Mouse (Mus musculus): ENCODE results near the gene Pkp1. TPM values are rescaled to one million over a fixed set of nuclear protein-coding genes. Genes with fewer than 3 reads are reported as not detected.

The Pkp1 gene
- polyA plus RNA-seq, 1 experiment from 2014 or later = not detected

DNA sequence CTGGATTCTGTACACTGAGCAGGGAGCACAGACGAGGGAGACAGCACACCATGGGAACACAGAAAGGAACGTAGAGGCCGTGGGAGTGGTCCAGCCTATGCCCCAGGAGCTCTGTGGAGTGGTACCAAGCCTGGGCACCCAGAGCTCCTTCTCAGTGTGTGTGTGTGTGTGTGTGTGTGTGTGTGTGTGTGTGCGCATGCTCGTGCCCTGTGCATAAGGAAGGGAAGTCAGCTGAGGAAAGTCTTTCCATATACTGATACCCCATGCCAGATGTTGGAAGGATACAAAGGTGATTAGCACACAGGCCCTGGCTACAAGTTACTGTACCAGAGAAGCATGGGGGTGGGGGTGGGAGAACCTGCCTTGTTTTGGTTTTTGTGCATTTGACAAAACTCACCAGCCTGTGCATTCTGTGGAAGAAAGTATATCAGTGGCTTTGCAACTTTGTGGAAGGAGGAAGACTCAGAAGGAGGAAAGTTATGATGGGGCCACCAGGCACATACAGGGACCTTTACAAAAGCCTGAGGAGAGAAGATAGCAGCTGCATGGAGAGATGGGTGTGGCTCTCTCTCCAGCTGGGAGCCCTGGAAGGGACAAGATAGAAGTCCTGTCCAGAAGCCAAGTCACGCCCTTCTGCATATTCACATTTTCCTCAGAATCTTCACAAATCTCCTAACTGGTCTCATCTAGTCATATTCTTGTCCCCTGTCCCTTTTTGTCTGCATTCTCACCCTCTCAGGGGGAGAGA lies 22.4 kb upstream of the Pkp1 start:
- Histone ChIP-seq H3K4me2 (replicated peaks) (no peak overlapping the region), H3K4me3 (replicated peaks) (no peak overlapping the region), H3K4me1 (replicated peaks) (0 out of 2 replicates have a peak, but pooled peaks cover 3% of the 10 kb centered on the region), H3K27ac (no peak overlapping the region), H3K9ac (replicated peaks) (no peak overlapping the region), H3K27me3 (peaks cover 13% of the 10 kb centered on the region), H3K36me3 (no peaks in the 10 kb centered on the region), H3K9me3 (no peaks in the 10 kb centered on the region)
- WGBS = 74% methylated on average over 6 of the region's 6 CpGs
- no peak for ATAC-seq

- Histone ChIP-seq H3K9me3 (no peaks in the 10 kb centered on the region), H3K36me3 (no peaks in the 10 kb centered on the region), H3K27me3 (no peaks in the 10 kb centered on the region), H3K9ac (replicated peaks) (no peak overlapping the region), H3K4me3 (replicated peaks) (no peak overlapping the region), H3K4me1 (replicated peaks) (no peaks in the 10 kb centered on the region), H3K4me2 (replicated peaks) (no peak overlapping the region), H3K27ac (no peak overlapping the region)
- 74% methylated on average over 1 of the region's 1 CpGs for WGBS
- no peak for ATAC-seq
Observed at GRCm38 (mm10) chr1:135936091-135936490, 17.1 kb upstream of the Pkp1 start.

DNA sequence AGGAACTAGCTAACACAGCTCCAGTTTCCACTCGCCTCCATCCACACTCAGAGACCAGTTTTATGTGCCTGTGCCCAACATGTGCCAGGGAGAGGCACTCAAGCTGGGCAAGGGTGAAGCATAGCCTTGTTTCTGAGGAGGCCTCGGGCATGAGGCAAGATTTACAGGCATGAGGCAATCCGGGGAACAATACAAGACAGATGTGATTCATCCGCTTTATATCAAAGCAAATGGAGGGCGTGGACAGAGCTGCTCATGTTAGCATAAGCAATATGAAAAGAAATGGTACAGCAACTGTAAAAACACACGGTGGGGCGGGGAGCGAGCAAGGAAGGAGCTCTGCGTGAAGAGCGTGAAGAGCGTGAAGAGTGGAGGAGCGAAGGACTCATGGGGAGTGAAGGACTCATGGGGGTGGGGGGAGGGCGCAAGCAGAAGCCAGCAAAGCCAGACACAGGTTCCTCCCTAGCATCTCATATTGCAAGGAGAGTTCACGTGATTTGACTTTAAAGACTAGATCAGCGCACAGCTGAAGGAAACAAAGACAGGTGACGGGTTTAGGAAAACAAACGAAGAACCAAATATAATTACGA lies 14.8 kb upstream of the Pkp1 start:
- Histone ChIP-seq H3K4me3 (replicated peaks) (no peak overlapping the region), H3K9ac (replicated peaks) (no peak overlapping the region), H3K9me3 (no peaks in the 10 kb centered on the region), H3K4me2 (replicated peaks) (no peak overlapping the region), H3K36me3 (no peaks in the 10 kb centered on the region), H3K27ac (no peak overlapping the region), H3K27me3 (no peaks in the 10 kb centered on the region), H3K4me1 (replicated peaks) (0 out of 2 replicates have a peak, but pooled peaks cover 4% of the 10 kb centered on the region)
- WGBS = 82% methylated on average over 18 of the region's 18 CpGs
- no peak for ATAC-seq

DNA sequence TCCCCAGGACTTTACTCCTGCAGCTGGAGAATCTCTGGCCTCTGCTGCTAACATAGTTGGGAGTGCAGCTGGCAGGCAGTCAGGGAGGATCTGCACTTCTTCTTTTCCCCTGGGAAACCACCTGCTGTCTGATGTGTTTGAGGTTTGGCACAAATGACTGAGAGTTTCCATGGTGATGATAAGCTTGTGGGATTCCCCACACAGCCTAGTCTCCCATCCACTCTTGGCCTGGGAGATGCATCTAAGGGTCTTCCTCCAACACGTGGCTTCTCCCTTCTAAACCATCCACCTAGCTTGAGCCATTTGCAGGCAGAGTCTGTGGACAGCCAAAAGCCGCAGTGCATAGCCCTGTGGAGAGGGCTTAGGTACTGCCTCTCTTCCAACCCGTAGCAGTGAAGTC lies 10.9 kb upstream of the Pkp1 start:
- Histone ChIP-seq H3K4me1 (replicated peaks) (0 out of 2 replicates have a peak, but pooled peaks cover 4% of the 10 kb centered on the region), H3K4me2 (replicated peaks) (no peak overlapping the region), H3K9ac (replicated peaks) (no peak overlapping the region), H3K27me3 (peaks cover 6% of the 10 kb centered on the region; the same call in 1 of the 2 replicates), H3K36me3 (no peaks in the 10 kb centered on the region), H3K4me3 (replicated peaks) (no peak overlapping the region), H3K27ac (no peak overlapping the region), H3K9me3 (no peaks in the 10 kb centered on the region)
- 50% methylated on average over 3 of the region's 3 CpGs for WGBS
- ATAC-seq = 0 out of 2 replicates have a peak, but pooled peaks have one; percentile 20

- Histone ChIP-seq H3K27ac (no peak overlapping the region), H3K27me3 (peaks cover 23% of the 10 kb centered on the region), H3K4me2 (replicated peaks) (no peak overlapping the region), H3K4me3 (replicated peaks) (no peak overlapping the region), H3K4me1 (replicated peaks) (0 out of 2 replicates have a peak, but pooled peaks cover 4% of the 10 kb centered on the region), H3K9ac (replicated peaks) (no peak overlapping the region), H3K9me3 (no peaks in the 10 kb centered on the region), H3K36me3 (no peaks in the 10 kb centered on the region)
- no peak for ATAC-seq
- 77% methylated on average over 5 of the region's 5 CpGs for WGBS
Observed at GRCm38 (mm10) chr1:135925848-135926247, 6.8 kb upstream of the Pkp1 start.

- 68% methylated on average over 5 of the region's 5 CpGs for WGBS
- H3K9me3 ChIP-seq = no peaks in the 10 kb centered on the region
- H3K4me2 ChIP-seq (replicated peaks) = no peak overlapping the region
- H3K27ac ChIP-seq = no peak overlapping the region
- no peaks in the 10 kb centered on the region for H3K36me3 ChIP-seq
- no peaks in the 10 kb centered on the region for H3K4me1 ChIP-seq (replicated peaks)
- H3K27me3 ChIP-seq = peaks cover 37% of the 10 kb centered on the region
- ATAC-seq = no peak
- H3K4me3 ChIP-seq (replicated peaks) = no peak overlapping the region
- H3K9ac ChIP-seq (replicated peaks) = no peak overlapping the region
Observed at GRCm38 (mm10) chr1:135924377-135924994, 5.5 kb upstream of the Pkp1 start.

DNA sequence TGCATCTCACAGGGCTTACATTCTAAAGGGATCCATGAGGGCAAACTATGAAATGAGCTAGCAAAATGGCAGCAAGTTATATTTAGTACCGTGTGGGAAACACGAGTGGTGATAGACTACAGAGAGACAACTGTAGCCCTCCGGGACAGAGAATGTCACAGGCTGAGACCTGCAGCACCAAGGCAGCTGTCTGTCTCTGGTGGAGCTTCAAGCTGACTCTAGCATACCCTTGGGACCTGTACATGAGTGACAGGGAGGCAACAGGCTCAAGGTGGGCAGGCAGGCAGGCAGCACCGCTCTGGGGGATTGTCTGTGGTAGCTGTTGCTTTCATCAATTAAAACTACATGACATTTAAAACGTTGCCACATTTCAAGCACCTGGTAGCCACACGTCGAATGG lies 4.2 kb upstream of the Pkp1 start:
- Histone ChIP-seq H3K27ac (no peak overlapping the region), H3K9ac (replicated peaks) (no peak overlapping the region), H3K9me3 (no peaks in the 10 kb centered on the region), H3K4me3 (replicated peaks) (no peak overlapping the region), H3K27me3 (peaks cover 47% of the 10 kb centered on the region), H3K36me3 (no peaks in the 10 kb centered on the region), H3K4me1 (replicated peaks) (peaks cover 8% of the 10 kb centered on the region), H3K4me2 (replicated peaks) (no peak overlapping the region)
- no peak for ATAC-seq
- 82% methylated on average over 7 of the region's 7 CpGs for WGBS

GRCm38 (mm10) chr1:135917206-135917605 lies 1.8 kb downstream of the Pkp1 start:
- WGBS = 8% methylated on average over 5 of the region's 5 CpGs
- no peak for ATAC-seq
- peaks cover 79% of the 10 kb centered on the region for H3K27me3 ChIP-seq
- H3K9me3 ChIP-seq = no peaks in the 10 kb centered on the region
- no peaks in the 10 kb centered on the region for H3K36me3 ChIP-seq
- H3K9ac ChIP-seq (replicated peaks) = no peak overlapping the region
- peaks cover 8% of the 10 kb centered on the region for H3K4me1 ChIP-seq (replicated peaks)
- no peak overlapping the region for H3K27ac ChIP-seq
- no peak overlapping the region for H3K4me2 ChIP-seq (replicated peaks)
- no peak overlapping the region for H3K4me3 ChIP-seq (replicated peaks)

- Histone ChIP-seq H3K4me3 (replicated peaks) (no peak overlapping the region), H3K27ac (no peak overlapping the region), H3K36me3 (no peaks in the 10 kb centered on the region), H3K27me3 (peaks cover 74% of the 10 kb centered on the region), H3K4me1 (replicated peaks) (peaks cover 8% of the 10 kb centered on the region), H3K9ac (replicated peaks) (no peak overlapping the region), H3K9me3 (no peaks in the 10 kb centered on the region), H3K4me2 (replicated peaks) (no peak overlapping the region)
- no peak for ATAC-seq
- WGBS = 27% methylated on average over 5 of the region's 5 CpGs
Observed at GRCm38 (mm10) chr1:135916486-135917058, 2.4 kb downstream of the Pkp1 start.

DNA sequence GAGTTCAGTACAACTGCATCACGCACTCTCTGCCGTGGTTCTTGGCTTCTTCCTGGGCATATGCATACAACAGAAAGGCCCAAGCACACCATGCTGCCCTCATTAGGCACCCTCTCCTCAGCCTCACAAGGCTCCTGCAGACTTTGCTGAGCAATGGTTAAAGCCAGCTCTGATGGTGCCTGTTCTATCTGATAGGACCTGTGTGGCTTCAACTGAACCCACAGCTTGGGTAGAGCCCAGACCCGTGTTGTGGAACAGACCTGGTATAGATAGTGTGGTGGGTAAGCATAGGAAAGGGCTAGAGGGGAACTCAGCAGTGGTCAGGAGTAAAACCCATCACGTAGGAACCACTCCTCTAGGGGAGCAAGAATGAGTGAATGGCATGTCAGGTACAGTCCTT lies 5.3 kb downstream of the Pkp1 start:
- H3K36me3 ChIP-seq = no peaks in the 10 kb centered on the region
- H3K27ac ChIP-seq = no peak overlapping the region
- no peak overlapping the region for H3K9ac ChIP-seq (replicated peaks)
- 80% methylated on average over 4 of the region's 4 CpGs for WGBS
- no peak overlapping the region for H3K4me3 ChIP-seq (replicated peaks)
- H3K9me3 ChIP-seq = no peaks in the 10 kb centered on the region
- ATAC-seq = no peak
- H3K4me1 ChIP-seq (replicated peaks) = peaks cover 13% of the 10 kb centered on the region
- no peak overlapping the region for H3K4me2 ChIP-seq (replicated peaks)
- peaks cover 51% of the 10 kb centered on the region for H3K27me3 ChIP-seq

- no peaks in the 10 kb centered on the region for H3K9me3 ChIP-seq
- H3K36me3 ChIP-seq = no peaks in the 10 kb centered on the region
- no peak for ATAC-seq
- 9% methylated on average over 6 of the region's 6 CpGs for WGBS
- peaks cover 16% of the 10 kb centered on the region; the same call in 1 of the 2 replicates for H3K27me3 ChIP-seq
- no peak overlapping the region for H3K4me3 ChIP-seq (replicated peaks)
- 0 out of 2 replicates have a peak overlapping the region, but pooled peaks have one; percentile 9 for H3K4me2 ChIP-seq (replicated peaks)
- H3K27ac ChIP-seq = no peak overlapping the region
- no peak overlapping the region for H3K9ac ChIP-seq (replicated peaks)
- H3K4me1 ChIP-seq (replicated peaks) = peaks cover 10% of the 10 kb centered on the region
Observed at GRCm38 (mm10) chr1:135909381-135909780, 9.6 kb downstream of the Pkp1 start.

- Histone ChIP-seq H3K27me3 (peaks cover 7% of the 10 kb centered on the region; the same call in 1 of the 2 replicates), H3K36me3 (no peaks in the 10 kb centered on the region), H3K4me1 (replicated peaks) (peaks cover 10% of the 10 kb centered on the region), H3K4me3 (replicated peaks) (no peak overlapping the region), H3K9me3 (no peaks in the 10 kb centered on the region), H3K9ac (replicated peaks) (no peak overlapping the region), H3K27ac (no peak overlapping the region), H3K4me2 (replicated peaks) (no peak overlapping the region)
- ATAC-seq = no peak
- 76% methylated on average over 11 of the region's 11 CpGs for WGBS
Observed at GRCm38 (mm10) chr1:135906736-135907135, 12.3 kb downstream of the Pkp1 start.

Measured in midbrain, embryonic 13.5 days (tissue).